Mouse (Mus musculus): ENCODE data around the gene Snf8. TPM values are rescaled to one million over a fixed set of nuclear protein-coding genes. Genes with fewer than 3 reads are reported as not detected.

Snf8 gene
- 125 and 137 TPM in 2 replicates for polyA plus RNA-seq (2015; fragmentation: Nextera tagmentation; extraction: Ambion mirVana)

DNA sequence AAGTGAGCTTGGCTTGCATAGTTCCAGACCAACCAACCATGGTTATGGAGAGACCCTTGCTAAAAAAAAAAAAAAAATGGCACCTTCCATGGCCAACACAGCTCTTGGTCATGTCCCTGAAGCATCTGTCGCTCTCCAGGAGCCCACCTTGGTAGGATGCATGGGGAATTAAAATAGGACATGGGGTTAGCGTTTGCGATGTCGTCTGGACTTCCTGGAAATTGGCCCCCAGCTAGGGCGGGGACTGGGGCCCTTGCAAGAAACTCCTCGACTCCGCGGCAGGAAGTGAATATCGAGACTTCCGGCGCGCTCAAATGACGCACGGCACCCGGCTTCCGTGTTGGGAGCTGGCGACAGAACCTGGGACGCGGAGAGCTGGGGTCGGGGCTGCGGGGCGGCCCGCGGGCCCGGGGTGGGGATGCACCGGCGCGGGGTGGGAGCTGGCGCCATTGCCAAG, at the start of gene Snf8:
Gene Snf8 (plus strand): TSS at position 290 of the 457 bp plus-strand sequence.
- Histone ChIP-seq H3K27me3 (replicated peaks) (peaks cover 8% of the 10 kb centered on the region), H3K27ac (replicated peaks) (peak within 1 kb of the TSS; percentile 63), H3K4me2 (peak within 1 kb of the TSS; percentile 90), H3K36me3 (peaks cover 15% of the 10 kb centered on the region), H3K9ac (replicated peaks) (peak within 1 kb of the TSS; percentile 74), H3K9me3 (replicated peaks) (no peaks in the 10 kb centered on the region), H3K4me1 (peaks cover 33% of the 10 kb centered on the region), H3K4me3 (replicated peaks) (peak within 1 kb of the TSS; percentile 73)
- under 1% methylated on average over 28 of the region's 29 CpGs for WGBS
- ATAC-seq (ENCODE audit: low FRiP score) = peak; percentile 89; the same call in 1 of the 2 replicates

DNA sequence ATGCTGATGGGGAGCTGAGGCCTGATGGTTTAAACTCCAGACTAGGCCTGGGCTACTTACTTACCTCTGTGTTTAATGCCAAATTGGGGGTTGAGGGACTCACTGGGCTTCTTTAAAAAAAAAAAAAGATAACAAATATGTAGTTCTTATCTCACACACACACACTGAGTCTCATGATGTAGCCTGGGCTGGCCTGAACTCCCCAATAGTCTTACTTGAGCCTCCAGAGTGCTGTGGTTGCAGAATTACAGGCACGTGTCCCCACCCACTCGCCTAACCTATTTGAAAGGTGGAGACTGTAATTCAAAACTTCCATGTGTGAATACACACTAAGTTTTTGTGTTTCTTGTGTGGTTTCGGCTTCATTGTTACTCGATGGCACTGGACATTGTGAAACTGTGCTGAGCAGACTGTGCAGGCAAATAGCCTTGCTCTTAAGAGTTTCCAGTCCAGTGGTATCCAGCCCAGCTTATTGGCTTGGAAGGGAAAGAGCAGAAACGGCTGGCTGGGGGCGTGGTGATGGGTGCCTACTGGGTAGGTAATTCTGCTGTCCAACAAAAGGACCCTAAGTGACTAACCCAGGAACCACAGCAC, 46.7 kb upstream of the Snf8 start:
- no peaks in the 10 kb centered on the region for H3K36me3 ChIP-seq
- no peaks in the 10 kb centered on the region for H3K9me3 ChIP-seq (replicated peaks)
- no peak for ATAC-seq (ENCODE audit: low FRiP score)
- no peaks in the 10 kb centered on the region for H3K27me3 ChIP-seq (replicated peaks)
- H3K4me3 ChIP-seq (replicated peaks) = no peak overlapping the region
- peaks cover 37% of the 10 kb centered on the region for H3K4me1 ChIP-seq
- 76% methylated on average over 6 of the region's 6 CpGs for WGBS
- peak overlapping the region; percentile 15; the same call in 1 of the 2 replicates for H3K4me2 ChIP-seq
- H3K27ac ChIP-seq (replicated peaks) = 0 out of 2 replicates have a peak overlapping the region, but pooled peaks have one; percentile 19
- no peak overlapping the region for H3K9ac ChIP-seq (replicated peaks)

DNA sequence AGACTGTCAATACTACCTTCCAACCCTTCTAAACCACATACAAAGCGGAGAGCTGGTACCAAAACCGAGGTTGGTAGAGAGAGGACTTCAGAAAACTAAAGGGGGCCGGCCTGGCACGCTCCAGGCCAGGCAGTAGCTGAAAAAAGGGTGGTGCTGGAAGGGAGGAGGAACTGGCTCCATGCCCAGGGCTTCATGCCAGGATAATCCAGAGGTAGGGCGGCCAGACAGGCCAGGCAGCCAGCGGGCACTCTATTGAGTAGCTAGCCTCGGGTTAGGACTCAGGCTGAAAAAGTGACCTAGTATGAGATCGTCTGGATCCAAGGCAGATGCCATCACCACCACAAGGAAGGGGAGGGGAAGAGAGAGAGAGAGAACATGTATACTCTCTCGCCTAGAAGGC, 46.2 kb upstream of the Snf8 start:
- no peak overlapping the region for H3K9ac ChIP-seq (replicated peaks)
- H3K4me1 ChIP-seq = peaks cover 37% of the 10 kb centered on the region
- no peaks in the 10 kb centered on the region for H3K36me3 ChIP-seq
- H3K9me3 ChIP-seq (replicated peaks) = no peaks in the 10 kb centered on the region
- peak overlapping the region; percentile 15; the same call in 1 of the 2 replicates for H3K4me2 ChIP-seq
- H3K27ac ChIP-seq (replicated peaks) = peak overlapping the region; percentile 19; the same call in 1 of the 2 replicates
- H3K4me3 ChIP-seq (replicated peaks) = no peak overlapping the region
- 43% methylated on average over 9 of the region's 9 CpGs for WGBS
- no peaks in the 10 kb centered on the region for H3K27me3 ChIP-seq (replicated peaks)
- 0 out of 2 replicates have a peak, but pooled peaks have one; percentile 19 for ATAC-seq (ENCODE audit: low FRiP score)

DNA sequence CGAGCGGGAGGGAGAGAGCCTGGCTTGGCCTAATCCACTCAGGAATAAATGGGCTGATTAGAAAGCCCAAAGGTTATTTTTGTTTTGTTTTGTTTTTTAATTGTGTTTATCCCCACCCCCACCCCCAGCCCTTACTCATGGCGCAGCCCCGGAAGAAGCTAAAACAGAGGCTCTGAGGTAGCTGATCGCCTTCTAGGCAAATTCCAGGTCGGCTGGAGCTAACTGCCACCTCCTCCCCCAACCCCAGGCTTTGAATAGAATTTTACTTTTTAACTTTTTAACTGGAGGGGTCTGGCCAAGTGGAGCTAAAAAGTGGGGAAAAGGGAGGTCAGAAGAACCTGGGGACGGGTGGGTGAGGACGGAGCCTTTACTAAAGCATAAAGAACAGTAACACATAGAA, 44.8 kb upstream of the Snf8 start:
- no peaks in the 10 kb centered on the region for H3K9me3 ChIP-seq (replicated peaks)
- WGBS = 54% methylated on average over 8 of the region's 8 CpGs
- peaks cover 37% of the 10 kb centered on the region for H3K4me1 ChIP-seq
- H3K27ac ChIP-seq (replicated peaks) = 0 out of 2 replicates have a peak overlapping the region, but pooled peaks have one; percentile 11
- no peaks in the 10 kb centered on the region for H3K27me3 ChIP-seq (replicated peaks)
- peak overlapping the region; percentile 92; the same call in 1 of the 2 replicates for H3K4me2 ChIP-seq
- no peak overlapping the region for H3K4me3 ChIP-seq (replicated peaks)
- ATAC-seq (ENCODE audit: low FRiP score) = no peak
- H3K36me3 ChIP-seq = no peaks in the 10 kb centered on the region
- H3K9ac ChIP-seq (replicated peaks) = no peak overlapping the region

DNA sequence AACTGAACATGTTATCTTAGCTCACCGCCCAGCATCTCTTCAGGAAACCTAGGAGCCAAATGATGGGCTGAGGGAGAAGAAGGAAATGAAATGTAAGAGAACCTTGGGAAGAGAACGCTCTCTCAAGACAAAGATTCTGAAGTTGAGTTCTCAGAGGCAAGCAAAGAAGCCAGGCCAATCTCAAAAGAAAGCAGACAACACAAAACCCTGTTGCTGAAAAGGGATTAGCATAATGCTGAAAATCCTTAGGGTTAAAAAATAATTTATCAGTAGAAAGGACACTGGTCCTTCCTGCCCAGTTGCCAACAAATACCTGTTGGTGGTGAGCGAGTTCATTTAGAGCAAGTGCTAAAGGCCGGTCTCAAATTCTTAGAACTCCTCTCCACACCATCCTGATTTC, 44.3 kb upstream of the Snf8 start:
- Histone ChIP-seq H3K27ac (replicated peaks) (peak overlapping the region; percentile 71), H3K4me2 (peak overlapping the region; percentile 92), H3K9me3 (replicated peaks) (no peaks in the 10 kb centered on the region), H3K36me3 (no peaks in the 10 kb centered on the region), H3K9ac (replicated peaks) (peak overlapping the region; percentile 76), H3K4me1 (peaks cover 37% of the 10 kb centered on the region), H3K4me3 (replicated peaks) (peak overlapping the region; percentile 54), H3K27me3 (replicated peaks) (no peaks in the 10 kb centered on the region)
- WGBS = 51% methylated on average over 4 of the region's 4 CpGs
- ATAC-seq (ENCODE audit: low FRiP score) = no peak

DNA sequence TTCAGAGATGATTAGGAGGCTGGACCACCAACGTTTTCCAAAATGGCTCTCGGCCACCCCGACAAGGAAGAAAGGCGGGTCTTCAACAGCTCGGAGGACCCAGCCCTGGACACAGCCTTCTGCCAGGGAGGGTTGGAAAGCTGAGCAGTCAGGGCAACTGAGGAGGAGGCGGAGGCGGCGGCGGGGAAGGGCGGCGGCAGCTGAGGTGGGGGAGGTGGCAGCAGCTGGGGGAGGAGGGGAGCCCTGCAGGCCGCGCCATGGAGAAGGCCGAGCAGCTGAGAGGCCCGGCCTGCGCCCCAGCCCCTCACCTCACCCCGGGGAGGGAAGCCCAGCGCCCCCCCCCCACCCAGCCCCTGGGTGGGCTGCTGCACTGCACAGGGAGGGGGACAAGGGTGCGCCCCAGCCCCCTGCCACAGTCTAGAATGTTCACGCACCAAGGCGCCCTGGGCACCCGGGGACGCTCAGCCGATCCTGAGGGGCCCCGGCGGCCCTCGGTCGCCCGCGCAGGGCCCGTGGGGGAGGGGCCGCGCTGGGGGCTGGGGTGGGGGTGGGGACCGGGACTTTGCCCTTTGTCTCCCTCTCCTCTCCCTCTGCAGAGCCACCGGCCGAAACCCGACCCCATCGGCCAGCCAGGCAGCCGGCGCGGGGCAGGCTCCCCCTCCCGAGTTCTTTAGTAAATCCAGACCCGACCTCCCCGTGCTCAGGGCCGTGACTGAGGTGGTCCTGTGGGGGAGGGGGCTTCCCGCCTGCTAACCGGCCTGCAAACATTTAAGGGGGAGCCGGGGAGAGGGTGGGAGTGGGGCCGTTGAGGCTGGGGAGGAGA, 43.6 kb upstream of the Snf8 start:
- Histone ChIP-seq H3K36me3 (no peaks in the 10 kb centered on the region), H3K4me3 (replicated peaks) (peak overlapping the region; percentile 54), H3K4me1 (peaks cover 37% of the 10 kb centered on the region), H3K9ac (replicated peaks) (peak overlapping the region; percentile 76), H3K27me3 (replicated peaks) (no peaks in the 10 kb centered on the region), H3K9me3 (replicated peaks) (no peaks in the 10 kb centered on the region), H3K4me2 (peak overlapping the region; percentile 92), H3K27ac (replicated peaks) (peak overlapping the region; percentile 71)
- ATAC-seq (ENCODE audit: low FRiP score) = peak; percentile 68
- WGBS = 5% methylated on average over 36 of the region's 49 CpGs

DNA sequence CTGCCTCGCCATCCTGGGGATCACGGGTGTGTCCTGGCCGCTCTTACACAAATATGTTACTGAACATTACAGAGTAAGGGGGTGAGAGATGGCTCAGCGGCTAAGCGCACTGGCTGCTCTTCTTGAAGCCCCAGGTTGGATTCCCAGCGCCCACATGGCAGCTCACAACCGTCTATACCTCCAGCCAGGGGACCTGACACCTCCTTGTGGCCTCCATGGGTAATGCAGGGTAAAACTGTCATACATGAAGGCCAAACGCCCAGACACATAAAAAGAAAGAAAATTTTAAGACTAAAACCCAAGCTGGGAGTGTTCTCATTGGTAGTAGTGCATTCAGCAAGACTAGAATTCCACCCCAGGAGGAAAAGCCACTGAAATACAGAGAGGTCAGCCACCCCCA, 40.5 kb upstream of the Snf8 start:
- Histone ChIP-seq H3K9ac (replicated peaks) (no peak overlapping the region), H3K36me3 (no peaks in the 10 kb centered on the region), H3K4me3 (replicated peaks) (no peak overlapping the region), H3K9me3 (replicated peaks) (no peaks in the 10 kb centered on the region), H3K27ac (replicated peaks) (no peak overlapping the region), H3K27me3 (replicated peaks) (no peaks in the 10 kb centered on the region), H3K4me2 (no peak overlapping the region), H3K4me1 (peaks cover 25% of the 10 kb centered on the region)
- ATAC-seq (ENCODE audit: low FRiP score) = no peak
- WGBS = 96% methylated on average over 8 of the region's 8 CpGs

DNA sequence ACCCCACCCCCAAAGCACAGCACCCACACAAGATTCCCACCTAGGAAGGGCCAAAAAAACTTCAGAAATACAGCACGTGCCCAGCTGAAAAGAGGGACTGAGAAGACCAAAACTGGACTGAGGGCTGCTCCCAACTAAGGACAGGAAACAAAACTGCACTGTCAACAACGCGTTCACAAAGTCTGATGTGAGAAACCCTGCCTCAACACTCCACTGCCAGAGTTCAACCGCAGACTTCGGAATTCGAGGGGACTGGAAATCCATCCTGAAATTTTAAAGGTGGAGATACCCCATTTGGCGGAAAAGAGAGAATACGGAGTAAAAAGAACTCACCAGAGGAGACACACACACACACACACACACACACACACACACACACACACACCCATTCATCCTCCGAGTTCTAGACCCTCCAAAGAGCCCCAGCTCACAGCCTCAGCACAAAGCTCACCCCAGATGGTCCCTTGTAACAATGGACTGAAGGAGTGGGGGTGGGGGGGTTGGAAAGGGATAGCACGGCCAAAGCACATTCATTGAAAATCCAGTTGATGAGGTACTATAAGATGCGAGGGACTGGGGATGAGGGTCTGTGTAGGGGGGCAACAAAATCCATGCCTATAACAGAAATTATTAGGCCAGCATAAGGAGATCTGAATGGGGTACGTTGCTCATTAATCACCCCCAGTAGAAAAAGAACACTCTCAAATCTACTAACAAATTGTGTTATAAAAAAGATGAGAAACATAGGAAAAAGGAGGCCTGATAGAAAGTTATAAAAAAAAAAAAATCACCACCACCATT, 31.4 kb upstream of the Snf8 start:
- H3K9ac ChIP-seq (replicated peaks) = no peak overlapping the region
- no peak for ATAC-seq (ENCODE audit: low FRiP score)
- no peaks in the 10 kb centered on the region for H3K36me3 ChIP-seq
- WGBS = 3% methylated on average over 12 of the region's 12 CpGs
- H3K4me3 ChIP-seq (replicated peaks) = peak overlapping the region; percentile 19
- H3K9me3 ChIP-seq (replicated peaks) = no peaks in the 10 kb centered on the region
- H3K4me2 ChIP-seq = peak overlapping the region; percentile 92
- H3K27ac ChIP-seq (replicated peaks) = no peak overlapping the region
- no peaks in the 10 kb centered on the region for H3K27me3 ChIP-seq (replicated peaks)
- H3K4me1 ChIP-seq = peaks cover 55% of the 10 kb centered on the region

DNA sequence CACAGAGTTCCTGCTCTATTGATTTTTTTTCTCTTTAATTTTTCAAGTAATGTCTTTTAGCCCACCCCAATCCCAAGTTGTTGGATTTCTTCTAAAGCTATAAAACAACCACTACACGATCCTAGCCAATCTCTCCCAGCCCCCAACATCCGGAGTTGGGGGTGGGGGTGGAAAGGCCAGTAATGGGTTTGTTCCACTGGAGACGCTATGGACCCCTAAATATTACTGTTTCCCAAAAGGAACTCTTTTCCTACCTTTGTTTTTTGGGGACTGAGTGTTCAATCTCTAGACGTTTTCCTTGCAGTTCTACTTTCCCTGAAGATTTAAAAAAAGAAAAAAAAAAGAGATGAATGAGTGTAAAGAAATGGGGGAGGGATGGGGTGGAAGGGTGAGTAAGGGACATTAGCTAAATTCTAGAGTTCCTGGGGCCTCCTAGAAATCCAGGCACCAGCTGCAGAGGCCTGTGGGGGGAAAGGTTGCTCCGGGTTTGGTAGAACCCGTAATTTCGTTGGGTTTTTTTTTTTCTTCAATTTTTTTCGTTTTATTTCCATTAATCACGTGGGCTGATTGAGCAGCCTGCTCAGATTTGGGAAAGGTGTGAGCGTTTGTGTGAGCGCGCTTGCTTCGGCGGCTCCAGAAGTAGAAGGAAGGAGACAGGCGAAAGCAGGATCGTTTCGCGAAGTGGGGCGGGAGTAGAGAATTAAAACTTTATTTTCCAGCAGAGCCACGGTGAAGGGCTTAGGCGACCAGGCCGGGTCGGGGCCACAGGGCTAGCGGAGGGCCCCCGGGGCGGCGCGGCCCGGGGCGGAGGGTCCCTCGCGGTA, 30.5 kb upstream of the Snf8 start:
- Histone ChIP-seq H3K36me3 (no peaks in the 10 kb centered on the region), H3K27me3 (replicated peaks) (no peaks in the 10 kb centered on the region), H3K4me2 (peak overlapping the region; percentile 92), H3K27ac (replicated peaks) (peak overlapping the region; percentile 82), H3K9ac (replicated peaks) (peak overlapping the region; percentile 67), H3K4me1 (peaks cover 55% of the 10 kb centered on the region), H3K9me3 (replicated peaks) (no peaks in the 10 kb centered on the region), H3K4me3 (replicated peaks) (peak overlapping the region; percentile 55)
- no peak for ATAC-seq (ENCODE audit: low FRiP score)
- under 1% methylated on average over 29 of the region's 32 CpGs for WGBS

DNA sequence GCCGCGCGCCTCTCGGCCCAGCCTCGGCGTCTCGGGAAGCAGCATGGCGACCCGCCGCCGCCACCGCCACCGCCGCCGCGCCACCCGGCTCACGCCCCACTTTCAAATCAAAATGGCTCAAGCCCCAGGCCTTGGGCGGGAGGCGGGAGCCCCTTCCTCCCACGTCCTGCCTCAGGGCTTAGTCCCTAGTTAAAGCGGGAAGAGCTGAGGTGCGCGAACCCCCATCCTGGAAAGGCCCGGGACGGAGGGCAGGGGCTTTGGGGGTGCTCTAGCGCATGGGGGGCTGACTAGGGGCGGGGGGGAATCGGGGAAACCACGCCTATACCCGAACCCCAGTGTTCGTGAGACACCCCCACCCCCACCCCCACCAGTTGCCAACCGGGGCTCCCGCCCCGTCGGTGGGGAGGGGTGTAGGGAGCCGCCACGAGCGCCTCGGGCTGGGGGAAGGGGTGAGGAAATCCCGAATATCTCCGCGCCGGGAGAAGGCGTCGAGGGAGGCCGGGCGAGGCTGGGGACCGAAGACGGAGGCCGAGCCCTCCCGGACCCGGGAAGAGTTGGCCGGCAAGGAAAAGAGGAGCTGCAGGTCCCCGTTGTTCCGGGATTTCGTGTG, 29.8 kb upstream of the Snf8 start:
- peak overlapping the region; percentile 55 for H3K4me3 ChIP-seq (replicated peaks)
- peak; percentile 19; the same call in 1 of the 2 replicates for ATAC-seq (ENCODE audit: low FRiP score)
- no peaks in the 10 kb centered on the region for H3K36me3 ChIP-seq
- peak overlapping the region; percentile 92 for H3K4me2 ChIP-seq
- H3K4me1 ChIP-seq = peaks cover 55% of the 10 kb centered on the region
- peak overlapping the region; percentile 67 for H3K9ac ChIP-seq (replicated peaks)
- WGBS = under 1% methylated on average over 30 of the region's 57 CpGs
- no peaks in the 10 kb centered on the region for H3K27me3 ChIP-seq (replicated peaks)
- H3K27ac ChIP-seq (replicated peaks) = peak overlapping the region; percentile 82
- no peaks in the 10 kb centered on the region for H3K9me3 ChIP-seq (replicated peaks)
